Mouse (Mus musculus) forebrain, embryonic 11.5 days (tissue): Measurements from ENCODE around the gene Ptbp1. TPM values are rescaled to one million over a fixed set of nuclear protein-coding genes. Genes with fewer than 3 reads are reported as not detected.
"Not testable (repeated sequence)": the region's sequence is repeated elsewhere in the genome, so short reads cannot be mapped to it uniquely, and the experiment has no call there.

ENCODE experiments used
- ATAC-seq: fragments of 200-750 bp; cut with Nextera tagmentation; replicated peaks from 2 replicates; pipeline ENCODE4 v1.8.0; 2017; ENCODE audit warnings: moderate TSS enrichment; ENCODE audit not compliant: low FRiP score
- DNase-seq: peaks from one replicate; pipeline ENCODE4 v3.0.0-alpha.2; 2017; ENCODE audit warnings: low spot score
- H3K27ac ChIP-seq: fragments of 300-500 bp; sonication (generic); 2 replicates; pipeline ENCODE4 v1.5.1; 2014; ENCODE audit warnings: low read depth, low read length
- H3K27me3 ChIP-seq: fragments of 300-500 bp; sonication (generic); 2 replicates; pipeline ENCODE4 v1.6.1; 2014; ENCODE audit warnings: mild to moderate bottlenecking, low read length, mixed read lengths; ENCODE audit not compliant: control insufficient read depth, insufficient read depth
- H3K36me3 ChIP-seq: fragments of 300-500 bp; sonication (generic); 2 replicates; pipeline ENCODE4 v1.6.1; 2014; ENCODE audit warnings: mild to moderate bottlenecking, low read length, moderate library complexity, mixed read lengths; ENCODE audit not compliant: control insufficient read depth, insufficient read depth
- H3K4me1 ChIP-seq: fragments of 300-500 bp; sonication (generic); replicated peaks from 2 replicates; pipeline ENCODE4 v1.6.1; 2014; ENCODE audit warnings: low read length, mixed read lengths; ENCODE audit not compliant: control insufficient read depth, insufficient read depth
- H3K4me2 ChIP-seq: fragments of 300-500 bp; sonication (generic); 2 replicates; pipeline ENCODE4 v1.6.1; 2014; ENCODE audit warnings: low read depth, mild to moderate bottlenecking, low read length, moderate library complexity, mixed read lengths; ENCODE audit not compliant: severe bottlenecking
- H3K4me3 ChIP-seq: fragments of 300-500 bp; sonication (generic); 2 replicates; pipeline ENCODE4 v1.5.1; 2014; ENCODE audit warnings: low read depth, low read length
- H3K9ac ChIP-seq: fragments of 300-500 bp; sonication (generic); 2 replicates; pipeline ENCODE4 v1.6.1; 2014; ENCODE audit warnings: low read length
- H3K9me3 ChIP-seq: fragments of 300-500 bp; sonication (generic); 2 replicates; pipeline ENCODE4 v1.6.1; 2016; ENCODE audit warnings: low read length, mixed read lengths; ENCODE audit not compliant: control insufficient read depth
- WGBS: fragments of 180-500 bp; shearing (Covaris S2); extraction: QIAGEN DNeasy Blood & Tissue Kit; methylation state at CpG from one replicate; pipeline ENCODE4 v1.1.7; 2014; 5-methylcytosine and 5-hydroxymethylcytosine counted together
- polyA plus RNA-seq: library from polyadenylated mRNA; unstranded; fragments of >200 nt; fragmentation: Nextera tagmentation; extraction: Ambion mirVana; gene quantifications from 2 replicates; pipeline ENCODE4 v1.2.1, GENCODE M21; 2014

The Ptbp1 gene
- polyA plus RNA-seq, 1 experiment from 2014 or later: 295 TPM

GRCm38 (mm10) chr10:79886054-79886453 is 31.8 kb downstream of the Ptbp1 start, which contains the start of gene Elane:
Gene Elane, plus strand, starts transcription at chr10:79886247.
- 87% methylated on average over 6 of the region's 6 CpGs for WGBS
- no peak within 1 kb of the TSS for H3K27ac ChIP-seq

GRCm38 (mm10) chr10:79886611-79887010 is 32.4 kb downstream of the Ptbp1 start:
- ATAC-seq (no peak), DNase-seq (no peak)
- no peak overlapping the region for H3K4me3 ChIP-seq
- peaks cover 22% of the 10 kb centered on the region for H3K27me3 ChIP-seq
- H3K36me3 ChIP-seq: no peaks in the 10 kb centered on the region
- 83% methylated on average over 8 of the region's 8 CpGs for WGBS
- no peak overlapping the region for H3K4me2 ChIP-seq
- peaks cover 4% of the 10 kb centered on the region; the same call in 1 of the 2 replicates for H3K4me1 ChIP-seq
- no peak overlapping the region for H3K27ac ChIP-seq
- no peaks in the 10 kb centered on the region for H3K9me3 ChIP-seq
- no peak overlapping the region for H3K9ac ChIP-seq

More at GRCm38 (mm10) chr10:79886054-79886453, 31.8 kb downstream of the Ptbp1 start, which contains the start of gene Elane:
- H3K4me1 ChIP-seq: peaks cover 4% of the 10 kb centered on the region; the same call in 1 of the 2 replicates
- no peaks in the 10 kb centered on the region for H3K36me3 ChIP-seq
- no peak within 1 kb of the TSS for H3K4me2 ChIP-seq
- H3K4me3 ChIP-seq: no peak within 1 kb of the TSS
- no peak for DNase-seq
- no peak within 1 kb of the TSS for H3K9ac ChIP-seq
- no peak for ATAC-seq
- H3K27me3 ChIP-seq: peaks cover 22% of the 10 kb centered on the region
- no peaks in the 10 kb centered on the region for H3K9me3 ChIP-seq

- no peaks in the 10 kb centered on the region for H3K36me3 ChIP-seq
These were observed 35.2 kb downstream of the Ptbp1 start for GRCm38 (mm10) chr10:79889386-79889785.

GRCm38 (mm10) chr10:79890670-79891069 is 36.4 kb downstream of the Ptbp1 start, which contains the start of gene Cfd:
Gene Cfd, plus strand, starts transcription at chr10:79890853.
- H3K27ac ChIP-seq: no peak within 1 kb of the TSS
- H3K4me1 ChIP-seq: no peaks in the 10 kb centered on the region
- WGBS: 32% methylated on average over 5 of the region's 5 CpGs
- ATAC-seq (no peak), DNase-seq (no peak)
- H3K4me2 ChIP-seq: no peak within 1 kb of the TSS
- H3K9ac ChIP-seq: no peak within 1 kb of the TSS
- H3K9me3 ChIP-seq: no peaks in the 10 kb centered on the region
- no peaks in the 10 kb centered on the region for H3K36me3 ChIP-seq
- H3K4me3 ChIP-seq: no peak within 1 kb of the TSS
- 0 out of 2 replicates have a peak, but pooled peaks cover 2% of the 10 kb centered on the region for H3K27me3 ChIP-seq

More at GRCm38 (mm10) chr10:79889386-79889785, 35.2 kb downstream of the Ptbp1 start:
- H3K9me3 ChIP-seq: no peaks in the 10 kb centered on the region
- H3K27me3 ChIP-seq: 0 out of 2 replicates have a peak, but pooled peaks cover 1% of the 10 kb centered on the region
- H3K4me3 ChIP-seq: no peak overlapping the region
- no peak overlapping the region for H3K27ac ChIP-seq
- no peak overlapping the region for H3K4me2 ChIP-seq
- no peaks in the 10 kb centered on the region for H3K4me1 ChIP-seq
- 86% methylated on average over 2 of the region's 2 CpGs for WGBS
- no peak for DNase-seq
- H3K9ac ChIP-seq: no peak overlapping the region
- no peak for ATAC-seq

GRCm38 (mm10) chr10:79892451-79893118 is 38.4 kb downstream of the Ptbp1 start:
- 43% methylated on average over 22 of the region's 22 CpGs for WGBS
- not testable (repeated sequence) for H3K4me3 ChIP-seq, H3K9ac ChIP-seq, H3K4me1 ChIP-seq, H3K27me3 ChIP-seq, H3K4me2 ChIP-seq, H3K9me3 ChIP-seq, H3K27ac ChIP-seq, H3K36me3 ChIP-seq
- DNase-seq (peak; percentile 92), ATAC-seq (peak; percentile 65)

- H3K4me1 ChIP-seq: peaks cover 6% of the 10 kb centered on the region
- no peak overlapping the region for H3K4me2 ChIP-seq
- H3K27ac ChIP-seq: no peak overlapping the region
- H3K27me3 ChIP-seq: peaks cover 13% of the 10 kb centered on the region; the same call in 1 of the 2 replicates
- no peak for DNase-seq
- peaks cover 2% of the 10 kb centered on the region; the same call in 1 of the 2 replicates for H3K36me3 ChIP-seq
- no peak overlapping the region for H3K4me3 ChIP-seq
- H3K9ac ChIP-seq: no peak overlapping the region
- 93% methylated on average over 16 of the region's 16 CpGs for WGBS
- no peak for ATAC-seq
- no peaks in the 10 kb centered on the region for H3K9me3 ChIP-seq
These were observed 42.1 kb downstream of the Ptbp1 start for GRCm38 (mm10) chr10:79896306-79896705.

- H3K4me2 ChIP-seq: no peak overlapping the region
- peaks cover 2% of the 10 kb centered on the region; the same call in 1 of the 2 replicates for H3K36me3 ChIP-seq
- H3K4me3 ChIP-seq: no peak overlapping the region
- peaks cover 7% of the 10 kb centered on the region for H3K4me1 ChIP-seq
- DNase-seq (no peak), ATAC-seq (no peak)
- H3K27me3 ChIP-seq: peaks cover 13% of the 10 kb centered on the region; the same call in 1 of the 2 replicates
- no peaks in the 10 kb centered on the region for H3K9me3 ChIP-seq
- no peak overlapping the region for H3K27ac ChIP-seq
- no peak overlapping the region for H3K9ac ChIP-seq
- WGBS: 89% methylated on average over 13 of the region's 13 CpGs
These were observed 42.6 kb downstream of the Ptbp1 start for GRCm38 (mm10) chr10:79896814-79897213.

- Histone ChIP-seq H3K4me2 (no peak overlapping the region), H3K27ac (no peak overlapping the region), H3K4me3 (no peak overlapping the region), H3K9ac (no peak overlapping the region), H3K4me1 (peaks cover 7% of the 10 kb centered on the region), H3K36me3 (peaks cover 2% of the 10 kb centered on the region; the same call in 1 of the 2 replicates), H3K27me3 (peaks cover 17% of the 10 kb centered on the region; the same call in 1 of the 2 replicates), H3K9me3 (no peaks in the 10 kb centered on the region)
- 56% methylated on average over 19 of the region's 20 CpGs for WGBS
- no peak for ATAC-seq
- DNase-seq: no peak
These were observed 43.4 kb downstream of the Ptbp1 start for GRCm38 (mm10) chr10:79897316-79898245.
